Mouse (Mus musculus) embryonic stem cell, embryonic (primary cell): ENCODE data around the gene Itih2.

Source experiments
- CTCF ChIA-PET, 4 experiments: fragments of 300-600 bp in 2 of 4; fragments of 350-600 bp in 2 of 4; sonication (Branson Sonifier 250); formaldehyde crosslinking; loops; one replicate each; lab custom pipeline; 2022; ENCODE audit warnings: inconsistent platforms in 2 of 4; lab: Charles Lee
- POLR2A ChIA-PET, 4 experiments: fragments of 300-600 bp in 2 of 4; fragments of 350-600 bp in 2 of 4; sonication (Branson Sonifier 250); formaldehyde crosslinking; loops; one replicate each; lab custom pipeline; 2022; ENCODE audit warnings: antibody characterized with exemption in 4 of 4, inconsistent platforms in 1 of 4; lab: Charles Lee

The Itih2 gene

GRCm38 (mm10) chr2:10079745-10080309 is 51.4 kb downstream of the Itih2 start:
- POLR2A ChIA-PET = interaction anchor here (0.6 to 6.6 kb wide), 60 partner anchors 8 to 1466 kb away, joined by 3 to 45 read pairs (median 4); partner anchors contain the start of genes Taf3 (in 2 of the 4) and Itih5 (in 1 of the 4)
- CTCF ChIA-PET = interaction anchor here (0.8 to 1.4 kb wide), 7 partner anchors 8 to 209 kb away, joined by 3 to 12 read pairs (median 4); no protein-coding TSS in a partner anchor

- CTCF ChIA-PET = interaction anchor here in 2 of 4 experiments (0.5 to 1.2 kb wide), 2 partner anchors 148 to 187 kb away, joined by 4 read pairs; no protein-coding TSS in a partner anchor
- POLR2A ChIA-PET = interaction anchor here (0.7 to 10.6 kb wide), 13 partner anchors 8 to 200 kb away, joined by 3 to 101 read pairs (median 4); partner anchors contain the start of gene Taf3 (in 1 of the 4)
These were observed 54.5 kb downstream of the Itih2 start for GRCm38 (mm10) chr2:10076675-10077074.

GRCm38 (mm10) chr2:10074470-10074869 is 56.7 kb downstream of the Itih2 start:
- CTCF ChIA-PET = interaction anchor here in 2 of 4 experiments (0.7 to 0.8 kb wide), 2 partner anchors 17 to 38 kb away, joined by 3 read pairs; no protein-coding TSS in a partner anchor
- POLR2A ChIA-PET = interaction anchor here in 2 of 4 experiments (1.2 to 10.6 kb wide), 6 partner anchors 10 to 22 kb away, joined by 3 to 101 read pairs (median 4); partner anchors contain the start of gene Taf3 (in 1 of the 2)

GRCm38 (mm10) chr2:10071751-10072150 is 59.4 kb downstream of the Itih2 start:
- CTCF ChIA-PET = interaction anchor here in 2 of 4 experiments (0.6 to 0.9 kb wide), 3 partner anchors 27 to 35 kb away, joined by 3 to 4 read pairs (median 4); no protein-coding TSS in a partner anchor
- POLR2A ChIA-PET = interaction anchor here (0.6 to 10.6 kb wide), 14 partner anchors 8 to 759 kb away, joined by 3 to 101 read pairs (median 5); partner anchors contain the start of genes Atp5c1 (in 4 of the 4), Kin (in 4 of the 4) and Taf3 (in 2 of the 4)

- POLR2A ChIA-PET = interaction anchor here in 2 of 4 experiments (1.0 to 3.3 kb wide), 6 partner anchors 10 to 84 kb away, joined by 3 to 17 read pairs (median 6); partner anchors contain the start of genes Atp5c1 (in 2 of the 2), Kin (in 2 of the 2) and Taf3 (in 1 of the 2)
- CTCF ChIA-PET = no interaction called here
These were observed 72.4 kb downstream of the Itih2 start for GRCm38 (mm10) chr2:10058836-10059235.

- ChIA-PET CTCF (no interaction called here), POLR2A (interaction anchor here in 3 of 4 experiments (0.8 to 10.5 kb wide), 4 partner anchors 21 to 33 kb away, joined by 3 to 101 read pairs (median 4); partner anchors contain the start of genes Atp5c1 (in 2 of the 3) and Kin (in 1 of the 3))
These were observed 79.2 kb downstream of the Itih2 start for GRCm38 (mm10) chr2:10051996-10052395.

- ChIA-PET POLR2A (interaction anchor here in 2 of 4 experiments (0.7 to 10.5 kb wide), 6 partner anchors 14 to 32 kb away, joined by 3 to 101 read pairs (median 9); partner anchors contain the start of genes Atp5c1 (in 2 of the 2) and Kin (in 2 of the 2)), CTCF (no interaction called here)
These were observed 80.3 kb downstream of the Itih2 start for GRCm38 (mm10) chr2:10050878-10051277.

GRCm38 (mm10) chr2:10049456-10049855 is 81.7 kb downstream of the Itih2 start:
- ChIA-PET POLR2A (interaction anchor here in 3 of 4 experiments (0.7 to 10.5 kb wide), 10 partner anchors 13 to 44 kb away, joined by 3 to 101 read pairs (median 5); partner anchors contain the start of genes Atp5c1 (in 2 of the 3) and Kin (in 2 of the 3)), CTCF (interaction anchor here in 1 of 4 experiments (0.6 kb wide), 1 partner anchor 21 kb away, joined by 3 read pairs; no protein-coding TSS in a partner anchor)

- CTCF ChIA-PET = interaction anchor here in 1 of 4 experiments (0.6 to 1.5 kb wide), 3 partner anchors 12 to 240 kb away, joined by 3 to 13 read pairs (median 4); no protein-coding TSS in a partner anchor
- POLR2A ChIA-PET = interaction anchor here in 3 of 4 experiments (0.7 to 10.5 kb wide), 18 partner anchors 9 to 245 kb away, joined by 3 to 101 read pairs (median 4); partner anchors contain the start of genes Atp5c1 (in 2 of the 3) and Kin (in 2 of the 3)
These were observed 82.7 kb downstream of the Itih2 start, which contains the start of gene Taf3 for GRCm38 (mm10) chr2:10048461-10048860. TSS of gene Taf3 (minus strand) at chr2:10048596.

- ChIA-PET CTCF (interaction anchor here in 2 of 4 experiments (0.6 to 1.5 kb wide), 5 partner anchors 12 to 107 kb away, joined by 3 to 13 read pairs (median 3); no protein-coding TSS in a partner anchor), POLR2A (interaction anchor here (0.6 to 10.5 kb wide), 18 partner anchors 9 to 873 kb away, joined by 3 to 101 read pairs (median 4); partner anchors contain the start of genes Atp5c1 (in 2 of the 4) and Kin (in 2 of the 4))
These were observed 83.3 kb downstream of the Itih2 start for GRCm38 (mm10) chr2:10047758-10048436.
